Mouse (Mus musculus): ENCODE measurements around the gene Spata19. TPM values are rescaled to one million over a fixed set of nuclear protein-coding genes. Genes with fewer than 3 reads are reported as not detected.

Gene Spata19
- polyA plus RNA-seq (2012; rRNA removed), result not detected in 2 replicates

GRCm38 (mm10) chr9:27396500-27396899 is at the start of gene Spata19:
Gene Spata19, plus strand, starts transcription at chr9:27396800.

Other genes with a start within 250 kb of the Spata19 start
- gene Jam3, start 241.4 kb upstream of the Spata19 start, polyA plus RNA-seq (2012; rRNA removed), result 6.0 and 7.4 TPM in 2 replicates
- 1.5 and 2.1 TPM in 2 replicates for gene Igsf9b, start 97.6 kb upstream of the Spata19 start, polyA plus RNA-seq (2012; rRNA removed)

All from stomach, adult 2 months (tissue).